Mouse (Mus musculus) stomach, postnatal 0 days (tissue): Measurements from ENCODE around the gene Ddx50. TPM values are rescaled to one million over a fixed set of nuclear protein-coding genes. Genes with fewer than 3 reads are reported as not detected.
A peak's percentile ranks its signal among the peaks of the same experiment; 100 is the strongest.

Experiments used
- ATAC-seq: fragments of 200-750 bp; cut with Nextera tagmentation; 2 replicates; pipeline ENCODE4 v1.8.0; 2017; ENCODE audit not compliant: low FRiP score, low TSS enrichment
- DNase-seq: peaks from one replicate; pipeline ENCODE4 v3.0.0-alpha.2; 2016; ENCODE audit warnings: low spot score
- H3K27ac ChIP-seq: fragments of 300-500 bp; sonication (generic); replicated peaks from 2 replicates; pipeline ENCODE4 v1.5.1; 2014; ENCODE audit warnings: mild to moderate bottlenecking, control low read depth
- H3K27me3 ChIP-seq: fragments of 300-500 bp; sonication (generic); 2 replicates; pipeline ENCODE4 v1.6.1; 2014; ENCODE audit warnings: low read length; ENCODE audit not compliant: control insufficient read depth, insufficient read depth
- H3K36me3 ChIP-seq: fragments of 300-500 bp; sonication (generic); 2 replicates; pipeline ENCODE4 v1.6.1; 2014; ENCODE audit warnings: low read length, mixed read lengths; ENCODE audit not compliant: control insufficient read depth, insufficient read depth
- H3K4me1 ChIP-seq: fragments of 300-500 bp; sonication (generic); replicated peaks from 2 replicates; pipeline ENCODE4 v1.6.1; 2014; ENCODE audit warnings: antibody characterized with exemption; ENCODE audit not compliant: control insufficient read depth, insufficient read depth
- H3K4me2 ChIP-seq: fragments of 300-500 bp; sonication (generic); replicated peaks from 2 replicates; pipeline ENCODE4 v1.6.1; 2014; ENCODE audit warnings: low read depth, mild to moderate bottlenecking, control low read depth, moderate library complexity
- H3K4me3 ChIP-seq: fragments of 300-500 bp; sonication (generic); 2 replicates; pipeline ENCODE4 v1.5.1; 2014; ENCODE audit warnings: low read depth, low read length, control low read depth
- H3K9ac ChIP-seq: fragments of 300-500 bp; sonication (generic); 2 replicates; pipeline ENCODE4 v1.6.1; 2014; ENCODE audit warnings: mild to moderate bottlenecking, low read length, control low read depth, mixed read lengths
- H3K9me3 ChIP-seq: fragments of 300-500 bp; sonication (generic); 2 replicates; pipeline ENCODE4 v1.6.1; 2016; ENCODE audit warnings: low read length; ENCODE audit not compliant: control insufficient read depth
- CTCF ChIP-seq: IDR thresholded peaks from 2 replicates; pipeline ENCODE4 v1.5.1; 2016; ENCODE audit warnings: antibody characterized with exemption, low read depth, mild to moderate bottlenecking, moderate library complexity
- EP300 ChIP-seq: optimal IDR thresholded peaks from 2 replicates; pipeline ENCODE3; 2016; ENCODE audit warnings: antibody characterized with exemption
- WGBS: fragments of 180-500 bp; shearing (Covaris S2); extraction: QIAGEN DNeasy Blood & Tissue Kit; methylation state at CpG from one replicate; pipeline ENCODE4 v1.1.7; 2014; 5-methylcytosine and 5-hydroxymethylcytosine counted together
- microRNA-seq: library from miRNA; unstranded; fragments of <30 nt; microRNA quantifications from one replicate; pipeline ENCODE4, GENCODE M21; 2016
- polyA plus RNA-seq: library from polyadenylated mRNA; unstranded; fragments of >200 nt; fragmentation: Nextera tagmentation; extraction: Ambion mirVana; gene quantifications from 2 replicates; pipeline ENCODE4 v1.2.1, GENCODE M21; 2015

Gene Ddx50
- polyA plus RNA-seq, 1 experiment from 2014 or later, result 80.6 TPM

GRCm38 (mm10) chr10:62578338-62579100 is 72.5 kb downstream of the Ddx50 start, which contains the start of gene Kif1bp:
Kif1bp (minus strand) TSS chr10:62578457.
- Histone ChIP-seq H3K4me3 (peak within 1 kb of the TSS; percentile 92), H3K9ac (peak within 1 kb of the TSS; percentile 80), H3K4me2 (peak within 1 kb of the TSS; percentile 75), H3K9me3 (no peaks in the 10 kb centered on the region), H3K4me1 (0 out of 2 replicates have a peak, but pooled peaks cover 2% of the 10 kb centered on the region), H3K27ac (peak within 1 kb of the TSS; percentile 81), H3K27me3 (no peaks in the 10 kb centered on the region), H3K36me3 (peaks cover 11% of the 10 kb centered on the region; the same call in 1 of the 2 replicates)
- DNase-seq (peak; percentile 97), ATAC-seq (peak; percentile 100)
- no peak for TF ChIP-seq EP300
- TF ChIP-seq CTCF, result no peak
- WGBS, result 5% methylated on average over 33 of the region's 33 CpGs

- Histone ChIP-seq H3K4me1 (0 out of 2 replicates have a peak, but pooled peaks cover 2% of the 10 kb centered on the region), H3K4me3 (peak overlapping the region; percentile 92), H3K9ac (peak overlapping the region; percentile 80), H3K9me3 (no peaks in the 10 kb centered on the region), H3K27me3 (no peaks in the 10 kb centered on the region), H3K4me2 (peak overlapping the region; percentile 75), H3K27ac (peak overlapping the region; percentile 81), H3K36me3 (peaks cover 11% of the 10 kb centered on the region; the same call in 1 of the 2 replicates)
- 2% methylated on average over 54 of the region's 54 CpGs for WGBS
- TF ChIP-seq EP300 (no peak), CTCF (0 out of 2 replicates have a peak, but pooled peaks have one; percentile 1)
- DNase-seq (no peak), ATAC-seq (peak; percentile 82)
Measured at GRCm38 (mm10) chr10:62577673-62578337, 73.2 kb downstream of the Ddx50 start.

- 92% methylated on average over 13 of the region's 13 CpGs for WGBS
- no peak for ATAC-seq
- DNase-seq, result no peak
- no peak for TF ChIP-seq CTCF
- TF ChIP-seq EP300, result no peak
- Histone ChIP-seq H3K27me3 (no peaks in the 10 kb centered on the region), H3K4me1 (0 out of 2 replicates have a peak, but pooled peaks cover 2% of the 10 kb centered on the region), H3K36me3 (0 out of 2 replicates have a peak, but pooled peaks cover 4% of the 10 kb centered on the region), H3K4me3 (no peak overlapping the region), H3K9ac (no peak overlapping the region), H3K4me2 (no peak overlapping the region), H3K9me3 (no peaks in the 10 kb centered on the region), H3K27ac (no peak overlapping the region)
Measured at GRCm38 (mm10) chr10:62575001-62575400, 76.0 kb downstream of the Ddx50 start.

GRCm38 (mm10) chr10:62570126-62570871 is 80.7 kb downstream of the Ddx50 start:
- DNase-seq (no peak), ATAC-seq (no peak)
- Histone ChIP-seq H3K4me3 (no peak overlapping the region), H3K9me3 (no peaks in the 10 kb centered on the region), H3K27me3 (no peaks in the 10 kb centered on the region), H3K4me2 (no peak overlapping the region), H3K4me1 (no peaks in the 10 kb centered on the region), H3K9ac (no peak overlapping the region), H3K36me3 (peaks cover 9% of the 10 kb centered on the region), H3K27ac (no peak overlapping the region)
- TF ChIP-seq EP300, result no peak
- no peak for TF ChIP-seq CTCF
- 89% methylated on average over 7 of the region's 7 CpGs for WGBS

GRCm38 (mm10) chr10:62568861-62569260 is 82.2 kb downstream of the Ddx50 start:
- H3K4me3 ChIP-seq, result no peak overlapping the region
- H3K27me3 ChIP-seq, result no peaks in the 10 kb centered on the region
- no peaks in the 10 kb centered on the region for H3K4me1 ChIP-seq
- WGBS, result 87% methylated on average over 4 of the region's 4 CpGs
- peaks cover 10% of the 10 kb centered on the region for H3K36me3 ChIP-seq
- H3K27ac ChIP-seq, result no peak overlapping the region
- DNase-seq, result no peak
- TF ChIP-seq EP300, result no peak
- no peak for TF ChIP-seq CTCF
- no peak overlapping the region for H3K4me2 ChIP-seq
- no peak overlapping the region for H3K9ac ChIP-seq
- no peak for ATAC-seq
- no peaks in the 10 kb centered on the region for H3K9me3 ChIP-seq

Small RNAs within 50 kb of the gene (microRNA-seq; reads per million reads assigned to microRNA genes)
- gene Mir7215, result not detected

Other genes with a start within 250 kb of the Ddx50 start
- 5.5 and 5.6 TPM in 2 replicates for gene Hkdc1, start 228.7 kb downstream of the Ddx50 start, polyA plus RNA-seq
- gene 4930507D05Rik, start 201.7 kb downstream of the Ddx50 start, polyA plus RNA-seq, result 0.21 and 0.23 TPM in 2 replicates
- gene Supv3l1, start 201.5 kb downstream of the Ddx50 start, polyA plus RNA-seq, result 12.6 and 13.9 TPM in 2 replicates
- gene Vps26a, start 164.4 kb downstream of the Ddx50 start, polyA plus RNA-seq, result 59.6 and 60.4 TPM in 2 replicates
- 12.5 and 14.2 TPM in 2 replicates for gene Srgn, start 123.8 kb downstream of the Ddx50 start, polyA plus RNA-seq
- 16.4 and 16.8 TPM in 2 replicates for gene Kif1bp, start 72.8 kb downstream of the Ddx50 start, polyA plus RNA-seq
- 11.1 and 11.2 TPM in 2 replicates for gene Ddx21, start 48.9 kb downstream of the Ddx50 start, polyA plus RNA-seq
- 0.67 and 0.70 TPM in 2 replicates for gene Stox1, start 74.9 kb upstream of the Ddx50 start, polyA plus RNA-seq
- 42.0 and 43.0 TPM in 2 replicates for gene Ccar1, start 141.1 kb upstream of the Ddx50 start, polyA plus RNA-seq